Mouse (Mus musculus) hindbrain, embryonic 14.5 days (tissue): Measurements from ENCODE around the gene Zscan4c. TPM values are rescaled to one million over a fixed set of nuclear protein-coding genes. Genes with fewer than 3 reads are reported as not detected.
"Not testable (repeated sequence)": the region's sequence is repeated elsewhere in the genome, so short reads cannot be mapped to it uniquely, and the experiment has no call there.

Experiments
- ATAC-seq: fragments of 200-750 bp; cut with Nextera tagmentation; 2 replicates; pipeline ENCODE4 v1.8.0; 2017; ENCODE audit warnings: moderate number of reproducible peaks, mild to moderate bottlenecking, moderate TSS enrichment, moderate library complexity; ENCODE audit not compliant: low FRiP score
- DNase-seq: peaks from one replicate; pipeline ENCODE4 v3.0.0-alpha.2; 2015; ENCODE audit warnings: low spot score
- H3K27ac ChIP-seq: fragments of 300-500 bp; sonication (generic); 2 replicates; pipeline ENCODE4 v1.5.1; 2014; ENCODE audit warnings: mild to moderate bottlenecking, moderate library complexity
- H3K27me3 ChIP-seq: fragments of 300-500 bp; sonication (generic); 2 replicates; pipeline ENCODE4 v1.6.1; 2014; ENCODE audit warnings: mild to moderate bottlenecking, low read length, mixed read lengths; ENCODE audit not compliant: control insufficient read depth, insufficient read depth
- H3K36me3 ChIP-seq: fragments of 300-500 bp; sonication (generic); replicated peaks from 2 replicates; pipeline ENCODE4 v1.6.1; 2014; ENCODE audit not compliant: control insufficient read depth, insufficient read depth
- H3K4me1 ChIP-seq: fragments of 300-500 bp; sonication (generic); replicated peaks from 2 replicates; pipeline ENCODE4 v1.6.1; 2014; ENCODE audit warnings: antibody characterized with exemption, low read length, mixed read lengths; ENCODE audit not compliant: control insufficient read depth, insufficient read depth
- H3K4me2 ChIP-seq: fragments of 300-500 bp; sonication (generic); replicated peaks from 2 replicates; pipeline ENCODE4 v1.6.1; 2014; ENCODE audit warnings: mild to moderate bottlenecking, moderate library complexity
- H3K4me3 ChIP-seq: fragments of 300-500 bp; sonication (generic); replicated peaks from 2 replicates; pipeline ENCODE4 v1.5.1; 2014; ENCODE audit warnings: mild to moderate bottlenecking, low read length
- H3K9ac ChIP-seq: fragments of 300-500 bp; sonication (generic); 2 replicates; pipeline ENCODE4 v1.6.1; 2014
- H3K9me3 ChIP-seq: fragments of 300-500 bp; sonication (generic); 2 replicates; pipeline ENCODE4 v1.6.1; 2016; ENCODE audit warnings: low read length; ENCODE audit not compliant: control insufficient read depth
- WGBS: fragments of 180-500 bp; shearing (Covaris S2); extraction: QIAGEN DNeasy Blood & Tissue Kit; methylation state at CpG from one replicate; pipeline ENCODE4 v1.1.7; 2014; 5-methylcytosine and 5-hydroxymethylcytosine counted together
- microRNA-seq: library from miRNA; unstranded; fragments of <30 nt; microRNA quantifications from one replicate; pipeline ENCODE4, GENCODE M21; 2016
- polyA plus RNA-seq: library from polyadenylated mRNA; unstranded; fragments of >200 nt; fragmentation: Nextera tagmentation; extraction: Ambion mirVana; gene quantifications from 2 replicates; pipeline ENCODE4 v1.2.1, GENCODE M21; 2014

Zscan4c gene
- not detected in 2 replicates for polyA plus RNA-seq

- H3K4me1 ChIP-seq, H3K27ac ChIP-seq, ATAC-seq, H3K27me3 ChIP-seq, DNase-seq, H3K36me3 ChIP-seq, H3K9ac ChIP-seq, H3K4me3 ChIP-seq, H3K9me3 ChIP-seq, H3K4me2 ChIP-seq: not testable (repeated sequence)
- WGBS: 90% methylated on average over 4 of the region's 4 CpGs
These were observed at the start of gene Zscan4c for GRCm38 (mm10) chr7:11005445-11005844. Gene Zscan4c (plus strand): TSS chr7:11005745.

Small RNA genes lying within 50 kb of the gene (microRNA-seq; reads per million reads assigned to microRNA genes)
- not detected for gene Mir297-1

Other genes with a start within 250 kb of the Zscan4c start
- not detected in 2 replicates for gene Zscan4b, start 100.7 kb upstream of the Zscan4c start, polyA plus RNA-seq
- not detected in 2 replicates for gene Zscan4-ps1, start 63.9 kb downstream of the Zscan4c start, polyA plus RNA-seq
- gene Zscan4d, start 160.4 kb downstream of the Zscan4c start, polyA plus RNA-seq: not detected in 2 replicates